Mouse (Mus musculus): ENCODE data around the gene Wnt8b. TPM values are rescaled to one million over a fixed set of nuclear protein-coding genes. Genes with fewer than 3 reads are reported as not detected.

Gene Wnt8b
- polyA plus RNA-seq, 1 experiment from 2014 or later: not detected

DNA sequence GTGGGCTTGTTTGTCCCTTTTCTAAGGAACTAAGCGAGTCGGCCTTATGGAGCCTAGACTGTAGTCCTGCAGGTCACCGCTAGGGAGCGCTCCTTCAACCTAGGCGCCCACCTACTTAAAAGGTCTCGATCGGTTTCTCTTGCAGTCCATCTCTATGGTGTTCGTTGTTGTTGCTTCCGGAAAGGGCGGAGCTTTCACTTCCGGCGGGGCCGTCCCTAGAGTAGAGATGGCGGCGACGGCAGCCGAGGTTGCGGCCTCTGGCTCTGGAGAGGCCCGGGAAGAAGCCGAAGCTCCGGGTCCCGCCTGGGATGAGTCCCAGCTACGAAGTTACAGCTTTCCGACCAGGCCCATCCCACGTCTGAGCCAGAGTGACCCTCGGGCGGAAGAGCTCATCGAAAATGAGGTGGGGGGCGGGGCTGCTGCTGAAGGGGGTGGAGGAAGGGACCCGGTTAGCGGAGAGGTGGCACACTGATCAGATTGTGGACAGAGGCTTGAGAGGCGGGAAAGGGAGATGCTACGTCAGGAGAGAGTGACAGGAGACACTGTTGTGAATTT, 69.5 kb downstream of the Wnt8b start, which contains the start of gene Hif1an:
Gene Hif1an (plus strand): TSS at position 199 of the 555 bp plus-strand sequence.
- peaks cover 16% of the 10 kb centered on the region for H3K4me1 ChIP-seq (ENCODE audit: control insufficient read depth, insufficient read depth, low read length)
- peak; percentile 97 for DNase-seq (ENCODE audit: low spot score)
- H3K9me3 ChIP-seq (ENCODE audit: control insufficient read depth, low read length): no peaks in the 10 kb centered on the region
- H3K4me2 ChIP-seq (ENCODE audit: low read depth, severe bottlenecking): peak within 1 kb of the TSS; percentile 80
- H3K36me3 ChIP-seq (ENCODE audit: control insufficient read depth, insufficient read depth, low read length): peaks cover under 1% of the 10 kb centered on the region; the same call in 1 of the 2 replicates
- no peak within 1 kb of the TSS for H3K27ac ChIP-seq (replicated peaks; ENCODE audit: low read depth, low read length)
- H3K9ac ChIP-seq (ENCODE audit: low read length): peak within 1 kb of the TSS; percentile 68
- peak; percentile 91 for ATAC-seq (ENCODE audit: insufficient number of reproducible peaks, low FRiP score, low TSS enrichment, low read depth)
- H3K4me3 ChIP-seq (ENCODE audit: low read depth, low read length): peak within 1 kb of the TSS; percentile 74
- no peaks in the 10 kb centered on the region for H3K27me3 ChIP-seq (ENCODE audit: control insufficient read depth, insufficient read depth, low read length)
- under 1% methylated on average over 33 of the region's 33 CpGs for WGBS

Other genes starting within 250 kb of the Wnt8b start
- 309 and 322 TPM in 2 replicates for gene Scd2, start 199.8 kb upstream of the Wnt8b start, polyA plus RNA-seq (2014; fragmentation: Nextera tagmentation; extraction: Ambion mirVana)
- gene Scd4, start 160.4 kb upstream of the Wnt8b start, polyA plus RNA-seq (2014; fragmentation: Nextera tagmentation; extraction: Ambion mirVana): 0.09 TPM in 1 of 2 replicates, not detected in the other
- gene Scd1, start 85.6 kb upstream of the Wnt8b start, polyA plus RNA-seq (2014; fragmentation: Nextera tagmentation; extraction: Ambion mirVana): 16.7 and 18.6 TPM in 2 replicates
- 0.24 and 0.33 TPM in 2 replicates for gene Sec31b, start 52.4 kb downstream of the Wnt8b start, polyA plus RNA-seq (2014; fragmentation: Nextera tagmentation; extraction: Ambion mirVana)
- gene Gm20538, start 59.4 kb downstream of the Wnt8b start, polyA plus RNA-seq (2014; fragmentation: Nextera tagmentation; extraction: Ambion mirVana): not detected in 2 replicates
- gene Ndufb8, start 62.0 kb downstream of the Wnt8b start, polyA plus RNA-seq (2014; fragmentation: Nextera tagmentation; extraction: Ambion mirVana): 542 and 551 TPM in 2 replicates
- 26.5 and 34.7 TPM in 2 replicates for gene Hif1an, start 69.4 kb downstream of the Wnt8b start, polyA plus RNA-seq (2014; fragmentation: Nextera tagmentation; extraction: Ambion mirVana)

Data from limb, embryonic 11.5 days (tissue).